Mouse (Mus musculus) heart, adult 2 months (tissue): Measurements from ENCODE around the gene Them7. TPM values are rescaled to one million over a fixed set of nuclear protein-coding genes. Genes with fewer than 3 reads are reported as not detected.

Experiments
- DNase-seq, 2 experiments: peaks; one replicate each; pipeline ENCODE4 v3.0.0; 2021
- H3K27ac ChIP-seq: fragments of 200-600 bp; 2 replicates; pipeline ENCODE4 v1.8.1; 2022
- H3K27me3 ChIP-seq: fragments of 200-500 bp; 2 replicates; pipeline ENCODE4 v1.6.1; 2012; ENCODE audit warnings: mild to moderate bottlenecking, low read length, inconsistent platforms, mixed read lengths; ENCODE audit not compliant: control insufficient read depth, insufficient read depth
- H3K36me3 ChIP-seq: fragments of 200-500 bp; 2 replicates; pipeline ENCODE4 v1.6.1; 2012; ENCODE audit warnings: low read length, inconsistent platforms; ENCODE audit not compliant: control insufficient read depth, insufficient read depth
- H3K4me1 ChIP-seq: fragments of 200-500 bp; 2 replicates; pipeline ENCODE4 v1.6.1; 2011; ENCODE audit warnings: low read length; ENCODE audit not compliant: control insufficient read depth, insufficient read depth
- H3K4me3 ChIP-seq: fragments of 200-600 bp; 2 replicates; pipeline ENCODE4 v1.8.1; 2022
- H3K79me2 ChIP-seq: fragments of 200-500 bp; replicated peaks from 2 replicates; pipeline ENCODE4 v1.6.1; 2012; ENCODE audit warnings: mild to moderate bottlenecking, inconsistent platforms, low read length, moderate library complexity, mixed read lengths; ENCODE audit not compliant: control insufficient read depth, insufficient read depth
- H3K9ac ChIP-seq: fragments of 200-500 bp; 2 replicates; pipeline ENCODE4 v1.6.1; 2012; ENCODE audit warnings: low read depth, mild to moderate bottlenecking, control low read depth, inconsistent platforms, low read length, mixed read lengths
- CTCF ChIP-seq: fragments of 200-600 bp; IDR thresholded peaks from 2 replicates; pipeline ENCODE4 v1.8.1; 2022; ENCODE audit warnings: antibody characterized with exemption, mild to moderate bottlenecking, moderate library complexity
- EP300 ChIP-seq: fragments of 200-500 bp; IDR thresholded peaks from 2 replicates; pipeline ENCODE4 v1.6.1; 2011; ENCODE audit warnings: low read depth, low read length, control low read depth; ENCODE audit not compliant: insufficient read depth
- POLR2A ChIP-seq: fragments of 200-500 bp; IDR thresholded peaks from 2 replicates; pipeline ENCODE4 v1.6.1; 2011; ENCODE audit warnings: mild to moderate bottlenecking, low read depth, low read length, control low read depth; ENCODE audit not compliant: insufficient read depth
- WGBS: fragments of 180-500 bp; shearing (Covaris S2); methylation state at CpG from one replicate; pipeline ENCODE4 v1.1.7; 2018; 5-methylcytosine and 5-hydroxymethylcytosine counted together
- intact Hi-C: fragments of 180-260 bp; cut with DNase I; formaldehyde crosslinking; loops from one replicate; pipeline ENCODE4 v1.15.1; 2025
- polyA plus RNA-seq: library from polyadenylated mRNA; depleted of rRNA; stranded (reverse); fragments of >200 nt; gene quantifications from 2 replicates; pipeline ENCODE4 v1.2.3, GENCODE M21; 2012
- total RNA-seq, 2 experiments: library from RNA; stranded (reverse); gene quantifications; 2 replicates each; pipeline ENCODE4 v1.2.3; 2021

Them7 gene
- total and polyA plus RNA-seq, 3 experiments = 0.27 to 2.9 (median 2.5) TPM

DNA sequence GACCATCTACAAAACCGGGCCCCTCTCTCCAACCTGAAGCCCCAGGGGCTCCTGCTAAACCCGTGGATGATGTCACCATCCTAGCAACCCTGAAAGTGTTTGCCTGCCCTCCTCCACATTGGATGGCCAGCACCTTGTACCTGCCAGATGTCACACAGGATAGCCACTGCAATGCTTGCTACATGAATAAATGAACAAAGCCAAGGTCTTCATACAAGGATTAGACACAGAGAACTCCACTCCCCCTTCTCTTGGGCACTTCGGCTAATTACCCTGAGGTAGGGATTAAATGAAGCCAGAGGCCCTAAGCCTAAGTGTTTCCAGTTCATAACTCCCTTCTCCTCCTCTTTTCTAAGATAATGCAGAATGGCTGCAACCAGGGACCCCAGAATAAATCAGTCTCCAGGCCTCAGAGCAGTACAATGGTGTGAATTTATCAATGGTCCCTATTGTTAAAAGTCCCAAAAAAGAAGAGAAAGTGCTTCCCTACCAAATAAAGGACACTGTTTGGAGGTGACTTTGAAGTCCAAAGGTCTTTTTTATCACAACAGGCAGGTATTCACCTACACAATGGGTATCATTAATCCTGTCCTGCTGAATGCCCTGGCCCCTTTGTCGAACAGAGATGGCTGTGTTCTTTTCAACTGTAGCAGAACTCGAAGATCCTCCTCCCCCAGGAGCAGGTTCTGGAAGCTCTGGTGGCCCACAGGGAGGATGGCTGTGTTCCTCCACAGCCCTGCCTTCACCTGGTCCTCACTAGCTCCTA lies 173.5 kb downstream of the Them7 start:
- H3K4me1 ChIP-seq = peaks cover 4% of the 10 kb centered on the region
- intact Hi-C loops = no loop called here
- H3K9ac ChIP-seq = no peak overlapping the region
- H3K27ac ChIP-seq = no peak overlapping the region; the same call in 1 of the 2 replicates
- H3K79me2 ChIP-seq = no peaks in the 10 kb centered on the region
- H3K27me3 ChIP-seq = no peaks in the 10 kb centered on the region
- TF ChIP-seq CTCF (no peak), POLR2A (no peak)
- 57% methylated on average over 5 of the region's 5 CpGs for WGBS
- H3K36me3 ChIP-seq = no peaks in the 10 kb centered on the region
- H3K4me3 ChIP-seq = no peak overlapping the region
- peak in 1 of 2 experiments; percentile 30 for DNase-seq

- Histone ChIP-seq H3K36me3 (no peaks in the 10 kb centered on the region), H3K27ac (peak overlapping the region; percentile 88), H3K79me2 (no peaks in the 10 kb centered on the region), H3K4me1 (peaks cover 4% of the 10 kb centered on the region), H3K9ac (peak overlapping the region; percentile 84), H3K4me3 (peak overlapping the region; percentile 76), H3K27me3 (no peaks in the 10 kb centered on the region)
- TF ChIP-seq POLR2A (0 out of 2 replicates have a peak, but pooled peaks have one; percentile 16), CTCF (no peak)
- intact Hi-C loops = no loop called here
- 1% methylated on average over 31 of the region's 31 CpGs for WGBS
- no peak for DNase-seq
Measured at GRCm38 (mm10) chr2:105398636-105399084, 174.5 kb downstream of the Them7 start.

GRCm38 (mm10) chr2:105399085-105399891 lies 175.2 kb downstream of the Them7 start, which contains the start of gene Rcn1:
TSS of gene Rcn1 (minus strand) at chr2:105399319.
- Histone ChIP-seq H3K36me3 (no peaks in the 10 kb centered on the region), H3K4me1 (peaks cover 4% of the 10 kb centered on the region), H3K27ac (peak within 1 kb of the TSS; percentile 88), H3K79me2 (no peaks in the 10 kb centered on the region), H3K4me3 (peak within 1 kb of the TSS; percentile 76), H3K9ac (peak within 1 kb of the TSS; percentile 84), H3K27me3 (no peaks in the 10 kb centered on the region)
- intact Hi-C loops = no loop called here
- DNase-seq = peak; percentile 85
- TF ChIP-seq EP300 (no peak), CTCF (0 out of 2 replicates have a peak, but pooled peaks have one; percentile 19)
- WGBS = under 1% methylated on average over 57 of the region's 57 CpGs

DNA sequence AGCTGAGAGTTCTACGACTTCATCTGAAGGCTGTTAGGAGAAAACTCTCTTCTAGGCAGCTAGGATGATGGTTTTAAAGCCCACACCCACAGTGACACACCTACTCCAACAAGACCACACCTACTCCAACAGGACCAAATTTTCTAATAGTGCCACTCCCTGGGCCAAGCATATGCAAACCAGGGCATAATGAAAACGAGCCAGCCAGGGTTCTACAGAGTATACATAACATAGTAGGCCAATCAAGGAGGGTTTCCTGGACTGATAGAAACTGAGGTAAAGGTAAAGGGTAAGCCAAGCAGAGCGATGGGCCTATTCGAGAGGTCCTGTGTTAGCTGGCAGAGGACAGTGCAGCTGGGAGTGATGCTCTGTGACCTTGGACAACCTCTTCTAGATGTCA lies 176.4 kb downstream of the Them7 start:
- H3K9ac ChIP-seq = no peak overlapping the region
- H3K4me3 ChIP-seq = no peak overlapping the region
- H3K79me2 ChIP-seq = no peaks in the 10 kb centered on the region
- peaks cover 4% of the 10 kb centered on the region for H3K4me1 ChIP-seq
- TF ChIP-seq EP300 = no peak
- DNase-seq = no peak
- intact Hi-C loops = no loop called here
- no peaks in the 10 kb centered on the region for H3K36me3 ChIP-seq
- no peak overlapping the region for H3K27ac ChIP-seq
- 94% methylated on average over 4 of the region's 4 CpGs for WGBS
- H3K27me3 ChIP-seq = no peaks in the 10 kb centered on the region

GRCm38 (mm10) chr2:105402180-105402579 lies 178.1 kb downstream of the Them7 start:
- no peak overlapping the region for H3K27ac ChIP-seq
- no peaks in the 10 kb centered on the region for H3K36me3 ChIP-seq
- no peak overlapping the region for H3K9ac ChIP-seq
- intact Hi-C loops = no loop called here
- H3K4me3 ChIP-seq = no peak overlapping the region
- peaks cover 3% of the 10 kb centered on the region; the same call in 1 of the 2 replicates for H3K4me1 ChIP-seq
- H3K27me3 ChIP-seq = no peaks in the 10 kb centered on the region
- 90% methylated on average over 2 of the region's 2 CpGs for WGBS
- DNase-seq = no peak
- H3K79me2 ChIP-seq = no peaks in the 10 kb centered on the region
- TF ChIP-seq CTCF (no peak), POLR2A (no peak), EP300 (no peak)

DNA sequence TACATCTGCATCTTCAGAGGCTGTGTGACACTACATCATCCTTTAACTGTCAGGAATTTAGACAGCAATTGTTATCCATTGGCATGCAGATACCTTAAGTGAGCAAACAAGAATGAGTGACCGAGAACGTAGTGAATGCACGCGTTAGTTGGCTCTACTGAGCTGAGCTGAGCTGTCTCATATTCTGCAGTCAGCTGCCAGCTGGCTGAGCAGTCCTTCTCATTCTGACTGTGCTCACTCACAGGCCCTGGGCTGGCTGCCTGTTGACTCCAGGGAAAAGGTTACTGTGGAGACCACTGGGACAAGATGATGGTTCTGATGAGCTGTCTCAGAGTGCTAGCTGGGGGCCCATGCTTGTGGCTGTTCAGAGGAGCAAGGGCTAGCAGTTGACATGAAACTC lies 184.4 kb downstream of the Them7 start:
- H3K4me3 ChIP-seq = no peak overlapping the region
- no peaks in the 10 kb centered on the region for H3K27me3 ChIP-seq
- intact Hi-C loops = no loop called here
- no peak overlapping the region for H3K27ac ChIP-seq
- H3K79me2 ChIP-seq = no peaks in the 10 kb centered on the region
- peak; percentile 49 to 72 for DNase-seq
- WGBS = 49% methylated on average over 4 of the region's 4 CpGs
- H3K9ac ChIP-seq = no peak overlapping the region
- TF ChIP-seq CTCF = no peak
- no peak for TF ChIP-seq EP300
- TF ChIP-seq POLR2A = no peak
- H3K4me1 ChIP-seq = no peaks in the 10 kb centered on the region
- no peaks in the 10 kb centered on the region for H3K36me3 ChIP-seq
